Mouse (Mus musculus): ENCODE data around the gene Sbk1. TPM values are rescaled to one million over a fixed set of nuclear protein-coding genes. Genes with fewer than 3 reads are reported as not detected.

Gene Sbk1
- polyA plus RNA-seq (2015; fragmentation: Nextera tagmentation; extraction: Ambion mirVana) = 159 and 208 TPM in 2 replicates

DNA sequence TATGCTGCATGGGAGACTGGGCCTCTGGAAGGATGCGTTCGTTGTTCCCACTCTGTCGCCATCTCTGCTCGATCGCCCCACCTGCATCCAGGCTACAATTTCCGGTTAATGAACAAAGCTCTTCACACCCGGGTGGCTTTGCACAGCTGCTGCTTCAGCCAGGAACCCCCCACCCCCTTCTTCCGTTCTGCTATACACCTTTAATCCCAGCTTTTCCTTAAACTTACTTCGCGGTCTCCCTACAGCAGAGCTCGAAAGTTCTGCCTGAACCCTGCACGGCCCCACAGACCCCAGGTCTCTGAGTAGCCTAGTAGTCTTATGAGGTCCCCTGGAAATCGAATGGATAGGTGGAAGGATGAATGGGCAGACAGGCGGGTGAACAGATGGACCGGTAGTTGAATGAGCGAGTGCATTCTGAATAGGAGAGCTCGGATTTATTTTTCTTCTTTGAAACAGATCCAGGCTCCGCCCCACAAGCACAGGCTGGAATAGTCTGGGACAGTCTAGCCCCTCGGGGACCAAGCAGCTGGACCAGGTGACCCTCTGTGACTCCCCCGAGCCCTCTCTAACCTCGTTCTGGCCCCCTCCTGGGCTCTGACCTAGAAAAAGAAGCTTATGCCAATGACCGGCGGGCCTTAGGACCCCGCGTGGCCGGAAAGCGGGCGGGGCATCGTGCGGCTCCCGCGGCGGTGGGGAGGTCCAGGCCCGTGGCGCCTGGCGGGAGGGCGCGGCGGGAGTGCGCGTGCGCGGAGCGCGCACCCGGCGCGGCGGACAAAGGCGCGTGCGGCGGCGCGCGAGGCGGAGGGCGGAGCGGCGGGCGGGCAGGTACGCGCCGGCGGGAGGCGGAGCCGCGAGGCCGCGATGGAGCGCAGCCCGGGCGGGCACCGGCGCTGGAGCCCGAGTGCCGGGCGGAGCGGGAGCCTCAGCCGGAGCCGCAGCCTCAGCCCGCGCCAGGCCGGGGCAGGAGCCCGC, at the start of gene Sbk1:
TSS of gene Sbk1 (plus strand) at position 908 of the 972 bp plus-strand sequence.
- H3K4me2 ChIP-seq (ENCODE audit: low read length) = peak within 1 kb of the TSS; percentile 89
- peak; percentile 86 for ATAC-seq
- no peaks in the 10 kb centered on the region for H3K27me3 ChIP-seq (replicated peaks; ENCODE audit: control insufficient read depth, insufficient read depth, low read length)
- H3K9ac ChIP-seq (ENCODE audit: low read depth, low read length) = peak within 1 kb of the TSS; percentile 100
- peaks cover 32% of the 10 kb centered on the region for H3K4me1 ChIP-seq (ENCODE audit: control insufficient read depth, insufficient read depth, low read depth, low read length)
- peak within 1 kb of the TSS; percentile 92 for H3K4me3 ChIP-seq (ENCODE audit: low read length)
- no peaks in the 10 kb centered on the region for H3K36me3 ChIP-seq (ENCODE audit: control insufficient read depth, insufficient read depth, low read length)
- H3K9me3 ChIP-seq (ENCODE audit: control insufficient read depth, low read length) = no peaks in the 10 kb centered on the region
- WGBS = under 1% methylated on average over 51 of the region's 85 CpGs
- H3K27ac ChIP-seq (ENCODE audit: low read depth, low read length) = peak within 1 kb of the TSS; percentile 97

- Histone ChIP-seq H3K36me3 (ENCODE audit: control insufficient read depth, insufficient read depth, low read length) (no peaks in the 10 kb centered on the region), H3K27me3 (replicated peaks; ENCODE audit: control insufficient read depth, insufficient read depth, low read length) (no peaks in the 10 kb centered on the region), H3K4me3 (ENCODE audit: low read length) (no peak overlapping the region), H3K4me2 (ENCODE audit: low read length) (no peak overlapping the region), H3K4me1 (ENCODE audit: control insufficient read depth, insufficient read depth, low read depth, low read length) (no peaks in the 10 kb centered on the region), H3K9ac (ENCODE audit: low read depth, low read length) (no peak overlapping the region), H3K9me3 (ENCODE audit: control insufficient read depth, low read length) (no peaks in the 10 kb centered on the region), H3K27ac (ENCODE audit: low read depth, low read length) (no peak overlapping the region)
- WGBS = 61% methylated on average over 3 of the region's 3 CpGs
- ATAC-seq = no peak
Observed at GRCm38 (mm10) chr7:126222753-126223152, 49.7 kb upstream of the Sbk1 start.

- Histone ChIP-seq H3K27ac (ENCODE audit: low read depth, low read length) (no peak overlapping the region), H3K9me3 (ENCODE audit: control insufficient read depth, low read length) (no peaks in the 10 kb centered on the region), H3K36me3 (ENCODE audit: control insufficient read depth, insufficient read depth, low read length) (no peaks in the 10 kb centered on the region), H3K4me3 (ENCODE audit: low read length) (no peak overlapping the region), H3K4me2 (ENCODE audit: low read length) (no peak overlapping the region), H3K9ac (ENCODE audit: low read depth, low read length) (no peak overlapping the region), H3K4me1 (ENCODE audit: control insufficient read depth, insufficient read depth, low read depth, low read length) (no peaks in the 10 kb centered on the region), H3K27me3 (replicated peaks; ENCODE audit: control insufficient read depth, insufficient read depth, low read length) (no peaks in the 10 kb centered on the region)
- 25% methylated on average over 5 of the region's 5 CpGs for WGBS
- ATAC-seq = no peak
Observed at GRCm38 (mm10) chr7:126226136-126226535, 46.3 kb upstream of the Sbk1 start.

GRCm38 (mm10) chr7:126230357-126231148, 41.9 kb upstream of the Sbk1 start:
- no peak for ATAC-seq
- 73% methylated on average over 8 of the region's 8 CpGs for WGBS

DNA sequence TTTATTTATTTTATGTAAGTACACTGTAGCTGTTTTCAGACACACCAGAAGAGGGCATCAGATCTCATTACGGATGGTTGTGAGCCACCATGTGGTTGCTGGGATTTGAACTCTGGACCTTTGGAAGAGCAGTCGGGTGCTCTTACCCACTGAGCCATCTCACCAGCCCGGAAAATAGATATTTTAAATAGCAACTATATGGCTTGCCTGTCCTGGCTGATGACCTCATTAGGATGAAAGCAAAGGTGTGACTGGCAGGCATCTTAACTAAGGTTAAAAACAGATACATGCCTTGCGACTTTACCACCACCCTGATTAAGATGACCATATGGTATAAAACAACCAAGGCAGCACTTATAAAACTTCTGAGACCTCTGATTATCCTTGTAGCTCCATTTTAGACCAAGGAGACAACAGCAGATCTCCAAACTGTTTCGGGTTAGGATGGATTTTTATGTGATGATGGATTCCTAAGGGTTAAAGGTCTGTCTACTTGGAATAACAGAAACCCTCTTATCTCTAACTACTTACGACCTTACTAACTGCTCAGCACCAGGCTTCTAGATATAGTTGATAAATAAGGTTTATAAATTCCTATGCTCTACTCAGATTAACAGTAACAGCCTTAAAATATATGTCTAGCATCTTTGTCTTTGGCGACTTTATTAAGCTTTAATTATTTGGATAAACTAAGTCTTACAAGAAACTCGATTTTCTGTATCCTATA, 39.9 kb upstream of the Sbk1 start:
- ATAC-seq = no peak
- no peak overlapping the region for H3K4me3 ChIP-seq (ENCODE audit: low read length)
- H3K9ac ChIP-seq (ENCODE audit: low read depth, low read length) = no peak overlapping the region
- H3K36me3 ChIP-seq (ENCODE audit: control insufficient read depth, insufficient read depth, low read length) = no peaks in the 10 kb centered on the region
- no peaks in the 10 kb centered on the region for H3K9me3 ChIP-seq (ENCODE audit: control insufficient read depth, low read length)
- WGBS = 88% methylated on average over 7 of the region's 8 CpGs
- no peaks in the 10 kb centered on the region for H3K4me1 ChIP-seq (ENCODE audit: control insufficient read depth, insufficient read depth, low read depth, low read length)
- no peak overlapping the region for H3K4me2 ChIP-seq (ENCODE audit: low read length)
- H3K27ac ChIP-seq (ENCODE audit: low read depth, low read length) = no peak overlapping the region
- H3K27me3 ChIP-seq (replicated peaks; ENCODE audit: control insufficient read depth, insufficient read depth, low read length) = no peaks in the 10 kb centered on the region

More at GRCm38 (mm10) chr7:126230357-126231148, 41.9 kb upstream of the Sbk1 start:
- Histone ChIP-seq H3K4me1 (ENCODE audit: control insufficient read depth, insufficient read depth, low read depth, low read length) (no peaks in the 10 kb centered on the region), H3K9ac (ENCODE audit: low read depth, low read length) (no peak overlapping the region), H3K4me3 (ENCODE audit: low read length) (no peak overlapping the region), H3K9me3 (ENCODE audit: control insufficient read depth, low read length) (no peaks in the 10 kb centered on the region), H3K4me2 (ENCODE audit: low read length) (no peak overlapping the region), H3K27me3 (replicated peaks; ENCODE audit: control insufficient read depth, insufficient read depth, low read length) (no peaks in the 10 kb centered on the region), H3K27ac (ENCODE audit: low read depth, low read length) (no peak overlapping the region), H3K36me3 (ENCODE audit: control insufficient read depth, insufficient read depth, low read length) (no peaks in the 10 kb centered on the region)

DNA sequence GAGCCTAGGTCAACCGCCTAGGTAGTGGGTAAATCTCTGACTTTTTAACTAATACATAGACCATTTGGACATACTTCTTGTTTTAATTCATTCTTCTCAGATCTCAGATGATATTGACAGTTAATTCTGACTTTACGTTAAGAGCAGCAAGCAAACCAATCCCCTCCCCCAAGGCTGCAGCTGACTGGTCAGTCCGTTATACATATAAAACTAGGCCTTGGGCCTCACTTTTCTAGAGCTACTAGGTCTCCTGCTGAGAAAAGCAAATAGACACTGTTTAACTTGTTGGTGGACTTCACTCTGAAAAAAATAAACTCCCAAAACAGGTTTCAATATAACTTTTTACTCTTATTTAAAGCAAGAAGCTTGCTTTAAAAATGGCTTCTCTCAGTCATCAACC, 37.8 kb upstream of the Sbk1 start:
- ATAC-seq = no peak
- Histone ChIP-seq H3K36me3 (ENCODE audit: control insufficient read depth, insufficient read depth, low read length) (no peaks in the 10 kb centered on the region), H3K9ac (ENCODE audit: low read depth, low read length) (no peak overlapping the region), H3K4me1 (ENCODE audit: control insufficient read depth, insufficient read depth, low read depth, low read length) (no peaks in the 10 kb centered on the region), H3K4me3 (ENCODE audit: low read length) (no peak overlapping the region), H3K9me3 (ENCODE audit: control insufficient read depth, low read length) (no peaks in the 10 kb centered on the region), H3K4me2 (ENCODE audit: low read length) (no peak overlapping the region), H3K27ac (ENCODE audit: low read depth, low read length) (no peak overlapping the region), H3K27me3 (replicated peaks; ENCODE audit: control insufficient read depth, insufficient read depth, low read length) (no peaks in the 10 kb centered on the region)
- WGBS = 90% methylated on average over 3 of the region's 3 CpGs

DNA sequence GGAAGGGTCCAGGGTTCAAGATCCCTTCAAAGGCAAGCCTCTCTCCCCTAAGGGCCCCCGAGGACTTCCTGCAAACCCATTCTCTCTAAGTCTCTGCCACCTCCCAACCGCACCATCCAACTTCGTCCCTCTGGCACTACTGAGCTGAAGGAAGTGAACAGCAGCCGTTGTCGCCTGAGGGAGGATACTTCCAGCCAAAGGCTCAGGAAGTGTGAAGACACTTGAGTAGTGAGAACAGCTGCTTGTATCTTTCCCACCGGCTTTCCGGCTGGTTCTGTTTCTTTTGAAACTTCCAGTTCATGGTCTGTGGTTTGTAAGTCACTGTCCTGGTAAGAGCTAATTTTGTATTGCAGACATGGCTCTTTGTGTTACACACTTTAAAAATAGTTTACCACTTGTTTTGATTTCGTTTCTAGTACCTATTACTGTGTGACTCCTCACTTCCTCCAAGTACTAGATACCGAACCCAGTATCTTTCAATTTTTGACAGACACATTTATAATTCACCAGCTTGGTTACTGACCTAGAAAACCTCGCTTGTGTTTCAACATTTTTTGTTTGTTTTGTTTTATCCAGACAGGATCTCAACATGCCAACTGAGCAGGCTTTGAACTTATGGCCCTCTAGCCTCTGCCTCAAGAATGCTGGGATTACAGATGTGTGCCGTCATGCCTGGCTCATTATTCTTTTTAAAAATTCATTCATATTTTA, 36.2 kb upstream of the Sbk1 start:
- no peak overlapping the region for H3K27ac ChIP-seq (ENCODE audit: low read depth, low read length)
- H3K36me3 ChIP-seq (ENCODE audit: control insufficient read depth, insufficient read depth, low read length) = no peaks in the 10 kb centered on the region
- H3K4me1 ChIP-seq (ENCODE audit: control insufficient read depth, insufficient read depth, low read depth, low read length) = no peaks in the 10 kb centered on the region
- H3K9ac ChIP-seq (ENCODE audit: low read depth, low read length) = no peak overlapping the region
- no peak overlapping the region for H3K4me3 ChIP-seq (ENCODE audit: low read length)
- no peak for ATAC-seq
- no peak overlapping the region for H3K4me2 ChIP-seq (ENCODE audit: low read length)
- 65% methylated on average over 11 of the region's 11 CpGs for WGBS
- H3K27me3 ChIP-seq (replicated peaks; ENCODE audit: control insufficient read depth, insufficient read depth, low read length) = no peaks in the 10 kb centered on the region
- no peaks in the 10 kb centered on the region for H3K9me3 ChIP-seq (ENCODE audit: control insufficient read depth, low read length)

- WGBS = 77% methylated on average over 5 of the region's 5 CpGs
- no peaks in the 10 kb centered on the region for H3K9me3 ChIP-seq (ENCODE audit: control insufficient read depth, low read length)
- H3K4me1 ChIP-seq (ENCODE audit: control insufficient read depth, insufficient read depth, low read depth, low read length) = no peaks in the 10 kb centered on the region
- ATAC-seq = no peak
- no peak overlapping the region for H3K4me3 ChIP-seq (ENCODE audit: low read length)
- no peak overlapping the region for H3K9ac ChIP-seq (ENCODE audit: low read depth, low read length)
- H3K4me2 ChIP-seq (ENCODE audit: low read length) = no peak overlapping the region
- H3K27me3 ChIP-seq (replicated peaks; ENCODE audit: control insufficient read depth, insufficient read depth, low read length) = no peaks in the 10 kb centered on the region
- H3K36me3 ChIP-seq (ENCODE audit: control insufficient read depth, insufficient read depth, low read length) = no peaks in the 10 kb centered on the region
- no peak overlapping the region for H3K27ac ChIP-seq (ENCODE audit: low read depth, low read length)
Observed at GRCm38 (mm10) chr7:126236794-126237192, 35.6 kb upstream of the Sbk1 start.

All from hindbrain, embryonic 16.5 days (tissue).